10 mouse cellular contexts compared by ENCODE assay signal in genomic region chr17:25610151-25610550, GRCm38 (mm10). TPM values are rescaled to one million over a fixed set of nuclear protein-coding genes. Genes with fewer than 3 reads are reported as not detected.
A peak's percentile ranks its signal among the peaks of the same experiment; 100 is the strongest.
DNase-seq lines count a peak whose midpoint lies in the region; ATAC-seq lines count a peak whose summit lies in the region.
"Had no signal": no experiment of that assay in that cellular context is flagged by ENCODE, and none has a peak within 500 bp of the region (broad histone marks: within the 10 kb centered on the region; RNA-seq: fewer than 3 reads in every experiment).

No protein-coding gene starts in this region.

- no peaks in the 10 kb centered on the region for H3K9me3 ChIP-seq in liver, embryonic 12.5 days (replicated peaks)
- H3K9me3 ChIP-seq in embryonic facial prominence, embryonic 14.5 days (ENCODE audit: control insufficient read depth, low read length): no peaks in the 10 kb centered on the region
- H3K9me3 ChIP-seq in hindbrain, embryonic 16.5 days (ENCODE audit: control insufficient read depth, low read length): no peaks in the 10 kb centered on the region
- H3K9me3 ChIP-seq in stomach, embryonic 14.5 days (ENCODE audit: control insufficient read depth, low read depth, low read length): no peaks in the 10 kb centered on the region
- H3K9me3 ChIP-seq: megakaryocyte, embryonic 14.5 days had no signal

- no peaks in the 10 kb centered on the region for H3K4me1 ChIP-seq in liver, embryonic 12.5 days
- H3K4me1 ChIP-seq in embryonic facial prominence, embryonic 14.5 days (ENCODE audit: control insufficient read depth, insufficient read depth, low read length): peaks cover 10% of the 10 kb centered on the region; the same call in 1 of the 2 replicates
- peaks cover 19% of the 10 kb centered on the region for H3K4me1 ChIP-seq in hindbrain, embryonic 16.5 days (ENCODE audit: control insufficient read depth, insufficient read depth, low read depth, low read length)
- H3K4me1 ChIP-seq in stomach, embryonic 14.5 days (ENCODE audit: control insufficient read depth, insufficient read depth, low read length): peaks cover 14% of the 10 kb centered on the region

- DNase-seq in liver: peak; percentile 41
- peak; percentile 64 for DNase-seq in adrenal gland, postnatal 10 days
- DNase-seq in embryonic facial prominence, embryonic 14.5 days (ENCODE audit: low spot score): peak; percentile 75
- DNase-seq in embryo, embryonic 9.5 days (ENCODE audit: extremely low spot score): no peak
- DNase-seq in urinary bladder, adult 18-20 months (ENCODE audit: low spot score in 2 of 2): no peak

- H3K27me3 ChIP-seq in liver, embryonic 12.5 days (replicated peaks): no peaks in the 10 kb centered on the region
- H3K27me3 ChIP-seq in embryonic facial prominence, embryonic 14.5 days (replicated peaks; ENCODE audit: control insufficient read depth, insufficient read depth, low read length): no peaks in the 10 kb centered on the region
- no peaks in the 10 kb centered on the region for H3K27me3 ChIP-seq in hindbrain, embryonic 16.5 days (replicated peaks; ENCODE audit: control insufficient read depth, insufficient read depth, low read length)
- H3K27me3 ChIP-seq in stomach, embryonic 14.5 days (ENCODE audit: control insufficient read depth, insufficient read depth, low read length): no peaks in the 10 kb centered on the region

- no peak overlapping the region for H3K4me3 ChIP-seq in liver, embryonic 12.5 days
- H3K4me3 ChIP-seq in embryonic facial prominence, embryonic 14.5 days (ENCODE audit: low read depth, low read length): no peak overlapping the region
- no peak overlapping the region for H3K4me3 ChIP-seq in hindbrain, embryonic 16.5 days (ENCODE audit: low read length)
- H3K4me3 ChIP-seq in stomach, embryonic 14.5 days (ENCODE audit: low read depth, low read length): no peak overlapping the region
- H3K4me3 ChIP-seq: erythroblast, embryonic 14.5 days; megakaryocyte, embryonic 14.5 days had no signal

- ATAC-seq in liver, embryonic 12.5 days: no peak
- ATAC-seq in embryonic facial prominence, embryonic 14.5 days (ENCODE audit: low read depth): peak; percentile 54
- peak; percentile 52; the same call in 1 of the 2 replicates for ATAC-seq in hindbrain, embryonic 16.5 days
- peak; percentile 60; the same call in 1 of the 2 replicates for ATAC-seq in stomach, embryonic 14.5 days (ENCODE audit: insufficient number of reproducible peaks, insufficient read depth, low FRiP score, low read depth)

- no peak overlapping the region for H3K9ac ChIP-seq in liver, embryonic 12.5 days
- H3K9ac ChIP-seq in embryonic facial prominence, embryonic 14.5 days (ENCODE audit: low read depth, low read length): no peak overlapping the region
- peak overlapping the region; percentile 31; the same call in 1 of the 2 replicates for H3K9ac ChIP-seq in hindbrain, embryonic 16.5 days (ENCODE audit: low read depth, low read length)
- no peak overlapping the region for H3K9ac ChIP-seq in stomach, embryonic 14.5 days (replicated peaks; ENCODE audit: low read depth, low read length)

- H3K27ac ChIP-seq in liver, embryonic 12.5 days: no peak overlapping the region
- H3K27ac ChIP-seq in embryonic facial prominence, embryonic 14.5 days (replicated peaks; ENCODE audit: low read depth, low read length): no peak overlapping the region; the same call in 1 of the 2 replicates
- H3K27ac ChIP-seq in hindbrain, embryonic 16.5 days (ENCODE audit: low read depth, low read length): peak overlapping the region; percentile 57
- peak overlapping the region; percentile 55 for H3K27ac ChIP-seq in stomach, embryonic 14.5 days (ENCODE audit: low read length)

- whole genome bisulfite sequencing in liver, embryonic 12.5 days (ENCODE audit: insufficient replicate concordance): 71% methylated on average over 9 of the region's 9 CpGs
- 44% methylated on average over 9 of the region's 9 CpGs for WGBS in embryonic facial prominence, embryonic 14.5 days
- 44% methylated on average over 9 of the region's 9 CpGs for WGBS in hindbrain, embryonic 16.5 days
- WGBS in stomach, embryonic 14.5 days: 47% methylated on average over 9 of the region's 9 CpGs

- H3K36me3 ChIP-seq in liver, embryonic 12.5 days: peaks cover 23% of the 10 kb centered on the region
- H3K36me3 ChIP-seq in embryonic facial prominence, embryonic 14.5 days (ENCODE audit: control insufficient read depth, insufficient read depth, low read length): peaks cover 20% of the 10 kb centered on the region
- no peaks in the 10 kb centered on the region for H3K36me3 ChIP-seq in hindbrain, embryonic 16.5 days (ENCODE audit: control insufficient read depth, insufficient read depth, low read length)
- peaks cover 4% of the 10 kb centered on the region; the same call in 1 of the 2 replicates for H3K36me3 ChIP-seq in stomach, embryonic 14.5 days (ENCODE audit: control insufficient read depth, insufficient read depth, low read length)

- H3K4me2 ChIP-seq in liver, embryonic 12.5 days: no peak overlapping the region
- no peak overlapping the region for H3K4me2 ChIP-seq in embryonic facial prominence, embryonic 14.5 days (ENCODE audit: low read depth, low read length)
- peak overlapping the region; percentile 10; the same call in 1 of the 2 replicates for H3K4me2 ChIP-seq in hindbrain, embryonic 16.5 days (ENCODE audit: low read length)
- no peak overlapping the region for H3K4me2 ChIP-seq in stomach, embryonic 14.5 days (replicated peaks; ENCODE audit: low read depth, low read length)

RNA-seq across cellular contexts. Expression of gene Lmf1, which starts 31.3 kb away (rescaled TPM):
- polyA plus RNA-seq in liver, embryonic 12.5 days (2016; fragmentation: Nextera tagmentation; extraction: Ambion mirVana): 14.4 and 15.0 TPM in 2 replicates
- 10 to 100 TPM; 35.8 to 44.3 TPM for total RNA-seq in adrenal gland, postnatal 10 days (2021)
- polyA plus RNA-seq in embryonic facial prominence, embryonic 14.5 days (2014; fragmentation: Nextera tagmentation; extraction: Ambion mirVana): 27.3 and 30.1 TPM in 2 replicates
- 27.7 and 28.2 TPM in 2 replicates for polyA plus RNA-seq in hindbrain, embryonic 16.5 days (2015; fragmentation: Nextera tagmentation; extraction: Ambion mirVana)
- polyA plus RNA-seq in stomach, embryonic 14.5 days (2014; fragmentation: Nextera tagmentation; extraction: Ambion mirVana): 29.0 and 30.1 TPM in 2 replicates

RNA-seq across cellular contexts. Expression of gene Sox8, which starts 39.7 kb away (rescaled TPM):
- polyA plus RNA-seq in liver, embryonic 12.5 days (2016; fragmentation: Nextera tagmentation; extraction: Ambion mirVana): 0.52 and 0.65 TPM in 2 replicates
- total RNA-seq in adrenal gland, postnatal 10 days (2021): 1 to 10 TPM; 1.7 to 2.4 TPM
- polyA plus RNA-seq in embryonic facial prominence, embryonic 14.5 days (2014; fragmentation: Nextera tagmentation; extraction: Ambion mirVana): 15.8 and 18.0 TPM in 2 replicates
- 24.2 and 25.1 TPM in 2 replicates for polyA plus RNA-seq in hindbrain, embryonic 16.5 days (2015; fragmentation: Nextera tagmentation; extraction: Ambion mirVana)
- 7.1 and 8.0 TPM in 2 replicates for polyA plus RNA-seq in stomach, embryonic 14.5 days (2014; fragmentation: Nextera tagmentation; extraction: Ambion mirVana)
- polyA plus RNA-seq: erythroblast, embryonic 14.5 days had no signal

Comparison
In these comparisons a context has a peak if more than half of its experiments do, and no peak if none do; other contexts are left out.
1. DNase-seq: peak in liver (single experiment), adrenal gland, postnatal 10 days (single experiment) and embryonic facial prominence, embryonic 14.5 days (single experiment); none in embryo, embryonic 9.5 days (single experiment) and urinary bladder, adult 18-20 months (0 of 2).
2. H3K27ac ChIP-seq: peak in hindbrain, embryonic 16.5 days (single experiment) and stomach, embryonic 14.5 days (single experiment); none in liver, embryonic 12.5 days (single experiment) and embryonic facial prominence, embryonic 14.5 days (single experiment).